Mouse (Mus musculus) MEL (cell line): ENCODE data around the gene Pou6f1. TPM values are rescaled to one million over a fixed set of nuclear protein-coding genes. Genes with fewer than 3 reads are reported as not detected.
"Not testable (repeated sequence)": the region's sequence is repeated elsewhere in the genome, so short reads cannot be mapped to it uniquely, and the experiment has no call there.

ENCODE experiments used
- DNase-seq: peaks from one replicate; pipeline ENCODE4 v3.0.0; 2011; ENCODE audit warnings: low read depth, low spot score
- H3K27ac ChIP-seq: 2 replicates; pipeline ENCODE4 v1.5.1; 2012; ENCODE audit warnings: low read depth, mild to moderate bottlenecking, control low read depth, low read length, moderate library complexity; ENCODE audit not compliant: control insufficient read depth
- H3K27me3 ChIP-seq, 2 experiments: fragments of 150-350 bp in 1 of 2; sonication (generic) in 1 of 2; 2 replicates each; pipeline ENCODE4 v1.6.1; 2012; ENCODE audit warnings: low read length in 2 of 2, mild to moderate bottlenecking in 2 of 2, improper control_type of control experiment in 1 of 2, moderate library complexity in 1 of 2; ENCODE audit not compliant: insufficient read depth in 2 of 2, control insufficient read depth in 1 of 2
- H3K36me3 ChIP-seq, 2 experiments: 2 replicates each; pipeline ENCODE4 v1.6.1; 2012 to 2014; ENCODE audit warnings: low read length in 2 of 2, improper control_type of control experiment in 1 of 2, inconsistent platforms in 1 of 2, mild to moderate bottlenecking in 1 of 2; ENCODE audit not compliant: insufficient read depth in 2 of 2, control insufficient read depth in 1 of 2
- H3K4me1 ChIP-seq, 2 experiments: fragments of 150-350 bp in 1 of 2; sonication (generic) in 1 of 2; 2 replicates each; pipeline ENCODE4 v1.6.1; 2012; ENCODE audit warnings: low read length in 2 of 2, improper control_type of control experiment in 1 of 2, mild to moderate bottlenecking in 1 of 2; ENCODE audit not compliant: insufficient read depth in 2 of 2, control insufficient read depth in 1 of 2
- H3K4me3 ChIP-seq, 2 experiments: fragments of 150-350 bp in 1 of 2; sonication (generic) in 1 of 2; 2 replicates each; pipeline ENCODE4 v1.5.1; 2012; ENCODE audit warnings: low read depth in 2 of 2, low read length in 2 of 2, mild to moderate bottlenecking in 2 of 2, moderate library complexity in 2 of 2, control low read depth in 1 of 2, improper control_type of control experiment in 1 of 2; ENCODE audit not compliant: control insufficient read depth in 1 of 2, insufficient read depth in 1 of 2
- H3K79me2 ChIP-seq: 2 replicates; pipeline ENCODE4 v1.6.1; 2012; ENCODE audit warnings: mild to moderate bottlenecking, low read length, moderate library complexity; ENCODE audit not compliant: control insufficient read depth, poor library complexity, insufficient read depth
- H3K9ac ChIP-seq: 2 replicates; pipeline ENCODE4 v1.6.1; 2012; ENCODE audit warnings: low read depth, mild to moderate bottlenecking, control low read depth, low read length, moderate library complexity; ENCODE audit not compliant: control insufficient read depth, poor library complexity, severe bottlenecking
- H3K9me3 ChIP-seq: fragments of 150-350 bp; sonication (generic); replicated peaks from 2 replicates; pipeline ENCODE4 v1.6.1; 2012; ENCODE audit warnings: mild to moderate bottlenecking, low read length, improper control_type of control experiment, moderate library complexity; ENCODE audit not compliant: insufficient read depth
- CHD1 ChIP-seq: IDR thresholded peaks from 2 replicates; pipeline ENCODE4 v1.6.1; 2012; ENCODE audit warnings: low read depth, mild to moderate bottlenecking, inconsistent platforms, low read length, improper control_type of control experiment
- CTCF ChIP-seq, 3 experiments: IDR thresholded peaks in 2 of 3; conservative IDR thresholded peaks in 1 of 3; 2 replicates each; pipeline ENCODE4 v1.5.1; 2011 to 2012; ENCODE audit warnings: low read length in 3 of 3, low read depth in 2 of 3, mild to moderate bottlenecking in 2 of 3, improper control_type of control experiment in 1 of 3, inconsistent platforms in 1 of 3, mixed read lengths in 1 of 3, moderate library complexity in 1 of 3; ENCODE audit not compliant: control insufficient read depth in 1 of 3, insufficient read depth in 1 of 3, poor library complexity in 1 of 3, severe bottlenecking in 1 of 3
- E2F4 ChIP-seq: IDR thresholded peaks from 2 replicates; pipeline ENCODE4 v1.6.1; 2011; ENCODE audit warnings: low read depth, low read length, improper control_type of control experiment, borderline replicate concordance
- ELF1 ChIP-seq: IDR thresholded peaks from 2 replicates; pipeline ENCODE4 v1.6.1; 2014; ENCODE audit warnings: low read depth, mild to moderate bottlenecking, inconsistent platforms, low read length, improper control_type of control experiment, moderate library complexity
- GABPA ChIP-seq: IDR thresholded peaks from 2 replicates; pipeline ENCODE4 v1.6.1; 2012; ENCODE audit warnings: low read depth, mild to moderate bottlenecking, inconsistent platforms, low read length, improper control_type of control experiment, moderate library complexity
- HCFC1 ChIP-seq: IDR thresholded peaks from 2 replicates; pipeline ENCODE4 v1.6.1; 2012; ENCODE audit warnings: low read depth, mild to moderate bottlenecking, inconsistent platforms, low read length, improper control_type of control experiment, moderate library complexity
- KAT2A ChIP-seq: conservative IDR thresholded peaks from 2 replicates; pipeline ENCODE4 v1.6.1; 2012; ENCODE audit warnings: low read depth, low read length, improper control_type of control experiment, inconsistent platforms
- MAX ChIP-seq: IDR thresholded peaks from 2 replicates; pipeline ENCODE4 v1.6.1; 2011; ENCODE audit warnings: low read length, improper control_type of control experiment
- MAZ ChIP-seq: IDR thresholded peaks from 2 replicates; pipeline ENCODE4 v1.6.1; 2012; ENCODE audit warnings: low read depth, mild to moderate bottlenecking, inconsistent platforms, low read length, improper control_type of control experiment
- MXI1 ChIP-seq: IDR thresholded peaks from 2 replicates; pipeline ENCODE4 v1.6.1; 2011; ENCODE audit warnings: mild to moderate bottlenecking, low read depth, low read length, improper control_type of control experiment
- MYC ChIP-seq: IDR thresholded peaks from 2 replicates; pipeline ENCODE4 v1.6.1; 2011; ENCODE audit warnings: low read depth, mild to moderate bottlenecking, low read length, improper control_type of control experiment, moderate library complexity
- NELFE ChIP-seq: IDR thresholded peaks from 2 replicates; pipeline ENCODE4 v1.6.1; 2011; ENCODE audit warnings: low read depth, low read length, improper control_type of control experiment
- NRF1 ChIP-seq: IDR thresholded peaks from 2 replicates; pipeline ENCODE4 v1.6.1; 2014; ENCODE audit warnings: low read depth, mild to moderate bottlenecking, inconsistent platforms, low read length, improper control_type of control experiment, moderate library complexity; ENCODE audit not compliant: poor library complexity, insufficient read depth, severe bottlenecking
- POLR2AphosphoS2 ChIP-seq: IDR thresholded peaks from 2 replicates; pipeline ENCODE4 v1.6.1; 2011; ENCODE audit warnings: low read length, improper control_type of control experiment
- RAD21 ChIP-seq: IDR thresholded peaks from 2 replicates; pipeline ENCODE4 v1.6.1; 2011; ENCODE audit warnings: mild to moderate bottlenecking, low read depth, low read length, improper control_type of control experiment
- SIN3A ChIP-seq: IDR thresholded peaks from 2 replicates; pipeline ENCODE4 v1.6.1; 2012; ENCODE audit warnings: low read length, improper control_type of control experiment, inconsistent platforms
- SMC3 ChIP-seq: IDR thresholded peaks from 2 replicates; pipeline ENCODE4 v1.6.1; 2011; ENCODE audit warnings: low read depth, low read length, improper control_type of control experiment
- TAL1 ChIP-seq: IDR thresholded peaks from 2 replicates; pipeline ENCODE4 v1.6.1; 2012; ENCODE audit warnings: mild to moderate bottlenecking, inconsistent platforms, low read length, moderate library complexity, mixed read lengths
- USF1 ChIP-seq: IDR thresholded peaks from 2 replicates; pipeline ENCODE4 v1.6.1; 2014; ENCODE audit warnings: low read depth, mild to moderate bottlenecking, inconsistent platforms, low read length, improper control_type of control experiment, moderate library complexity
- ZC3H11A ChIP-seq: IDR thresholded peaks from 2 replicates; pipeline ENCODE4 v1.6.1; 2012; ENCODE audit warnings: low read depth, mild to moderate bottlenecking, inconsistent platforms, low read length, improper control_type of control experiment
- ZKSCAN1 ChIP-seq: IDR thresholded peaks from 2 replicates; pipeline ENCODE4 v1.6.1; 2012; ENCODE audit warnings: low read depth, mild to moderate bottlenecking, inconsistent platforms, low read length, improper control_type of control experiment, moderate library complexity
- polyA plus RNA-seq, 2 experiments: library from polyadenylated mRNA; stranded (reverse) in 1 of 2; unstranded in 1 of 2; fragments of >175 nt in 1 of 2; fragments of >200 nt in 1 of 2; gene quantifications; 2 replicates each; pipeline versions ENCODE4 v1.2.1 to v1.2.4; 2012; ENCODE audit warnings: low replicate concordance in 2 of 2, low read depth in 1 of 2; ENCODE audit not compliant: insufficient read length in 2 of 2, insufficient read depth in 1 of 2, missing spikeins in 1 of 2
- total RNA-seq: library from RNA; depleted of rRNA; stranded (reverse); fragments of 300-350 nt; gene quantifications from 2 replicates; pipeline ENCODE4 v1.2.3, GENCODE M21; 2012

The Pou6f1 gene
- total and polyA plus RNA-seq, 3 experiments: 0.46 to 2.5 TPM; not detected in 1

GRCm38 (mm10) chr15:100606677-100607076 is 6.9 kb upstream of the Pou6f1 start:
- H3K27me3 ChIP-seq, H3K79me2 ChIP-seq, H3K36me3 ChIP-seq, H3K9ac ChIP-seq, H3K27ac ChIP-seq, H3K4me3 ChIP-seq, H3K9me3 ChIP-seq: not testable (repeated sequence)
- peak; percentile 74 for DNase-seq
- peak; percentile 74 for TF ChIP-seq RAD21
- peak; percentile 79 for TF ChIP-seq SMC3
- TF ChIP-seq MXI1: peak; percentile 62; the same call in 1 of the 2 replicates
- TF ChIP-seq MAX: peak; percentile 77
- TF ChIP-seq SIN3A: peak; percentile 50; the same call in 1 of the 2 replicates
- TF ChIP-seq MYC: 0 out of 2 replicates have a peak, but pooled peaks have one; percentile 61
- peak; percentile 80 for TF ChIP-seq ZC3H11A
- peak; percentile 61; the same call in 1 of the 2 replicates for TF ChIP-seq USF1
- peak; percentile 56 to 74 (median 61) for TF ChIP-seq CTCF (IDR thresholded peaks at IDR 0.05 in 2 of 3, conservative IDR thresholded peaks at IDR 0.05 in 1 of 3; ENCODE audit: control insufficient read depth in 1 of 3, insufficient read depth in 1 of 3, low read depth in 2 of 3, low read length in 3 of 3, poor library complexity in 1 of 3, severe bottlenecking in 1 of 3)
- H3K4me1 ChIP-seq: peaks cover 2 to 16% of the 10 kb centered on the region in 2 experiments

- no peaks in the 10 kb centered on the region; the same call in 1 of the 2 replicates for H3K79me2 ChIP-seq
- no peaks in the 10 kb centered on the region for H3K9me3 ChIP-seq
- DNase-seq: no peak
- H3K27me3 ChIP-seq: peaks cover 0 to 4% of the 10 kb centered on the region in 2 experiments; a peak in 2 of 4 replicates
- H3K4me1 ChIP-seq: peaks cover 6 to 20% of the 10 kb centered on the region in 2 experiments
- H3K36me3 ChIP-seq: peaks cover 0 to 8% of the 10 kb centered on the region in 2 experiments; a peak in 1 of 4 replicates
- H3K9ac ChIP-seq: no peak overlapping the region
- H3K4me3 ChIP-seq: no peak overlapping the region
- TF ChIP-seq MAX (no peak), TAL1 (no peak), CHD1 (no peak), NRF1 (no peak), KAT2A (no peak), ZC3H11A (no peak), ELF1 (no peak), POLR2AphosphoS2 (no peak), ZKSCAN1 (no peak), SMC3 (no peak), E2F4 (no peak), GABPA (no peak), HCFC1 (no peak), MAZ (no peak), NELFE (no peak)
- no peak overlapping the region for H3K27ac ChIP-seq
Observed at GRCm38 (mm10) chr15:100601669-100602068, 1.9 kb upstream of the Pou6f1 start.
